Mouse (Mus musculus): Measurements from ENCODE around the gene Hist1h1c.

DNA sequence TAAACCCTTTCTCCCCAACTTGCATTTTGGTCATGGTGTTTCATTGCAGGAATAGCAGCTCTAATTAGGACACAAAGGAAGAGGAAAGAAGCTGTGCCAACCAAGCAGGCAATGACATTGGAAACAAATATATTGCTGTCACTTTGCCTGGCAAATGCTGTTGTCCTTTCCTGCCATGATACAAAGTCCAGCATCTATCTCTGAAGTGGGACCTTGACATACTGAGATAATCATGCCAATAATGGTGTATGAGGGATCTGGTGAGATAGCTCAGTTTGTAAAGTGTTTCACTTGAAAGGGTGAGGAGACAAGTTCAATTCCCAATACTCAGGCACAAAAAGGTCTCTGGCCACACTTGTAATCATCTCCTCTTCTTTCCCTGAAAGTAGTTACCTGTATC is 28.2 kb downstream of the Hist1h1c start:
- TF ChIP-seq CTCF (IDR thresholded peaks at IDR 0.05; ENCODE audit: low read depth) (no peak), EP300 (IDR thresholded peaks at IDR 0.05; ENCODE audit: low read depth) (no peak)
